Mouse (Mus musculus): ENCODE measurements around the gene Kcnk1.

Gene Kcnk1

DNA sequence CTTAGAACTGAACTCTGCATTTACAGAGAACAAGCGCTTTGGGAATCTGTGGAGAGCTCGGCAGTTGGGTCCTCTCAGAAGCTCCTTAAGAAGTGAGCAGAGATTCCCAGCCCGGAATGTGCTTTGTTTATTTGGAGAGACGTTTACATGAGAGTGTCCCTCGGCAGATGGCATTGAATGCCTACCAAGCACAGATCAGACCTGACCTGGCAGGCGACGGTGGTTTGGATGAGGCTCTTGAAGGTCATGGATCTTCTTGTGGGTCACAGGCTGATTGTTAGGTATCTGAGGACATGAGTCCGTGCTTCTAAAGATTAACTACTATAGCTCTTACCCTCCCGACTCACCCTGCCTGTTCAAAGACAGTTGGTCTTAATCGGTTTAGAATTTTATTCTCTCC, 67.9 kb downstream of the Kcnk1 start:
- DNase-seq: no peak

DNA sequence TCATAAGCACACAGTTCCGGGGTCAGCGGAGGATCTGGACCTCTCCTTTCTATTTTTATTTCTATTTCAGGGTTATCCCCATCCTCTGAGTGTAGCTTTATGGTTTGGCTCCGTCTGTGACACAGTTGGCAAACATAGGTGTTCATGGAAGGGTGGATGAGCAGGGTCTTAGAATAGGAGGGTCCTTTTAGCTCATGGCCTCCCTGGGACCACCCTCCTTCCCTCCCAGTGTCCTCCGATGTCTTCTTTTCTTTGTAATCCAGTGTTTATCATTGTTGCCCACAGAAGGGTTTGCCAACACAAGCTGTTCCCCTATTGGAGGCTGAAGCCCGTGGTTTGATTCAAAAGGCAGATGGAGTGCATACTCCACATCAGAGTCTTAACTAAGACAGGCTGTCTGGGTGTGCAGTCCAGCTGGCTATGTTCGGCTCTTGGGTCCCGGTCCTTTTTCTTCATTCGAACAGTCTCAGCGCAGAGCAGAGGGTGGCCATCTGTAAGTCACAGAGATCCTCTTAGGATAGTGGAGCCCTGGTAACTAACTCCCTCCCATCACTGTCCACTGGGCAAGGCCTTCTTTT, 69.0 kb downstream of the Kcnk1 start:
- peak in 1 of 2 experiments; percentile 12 for DNase-seq

- DNase-seq: no peak
Observed at GRCm38 (mm10) chr8:126064587-126065145, 69.7 kb downstream of the Kcnk1 start.

DNA sequence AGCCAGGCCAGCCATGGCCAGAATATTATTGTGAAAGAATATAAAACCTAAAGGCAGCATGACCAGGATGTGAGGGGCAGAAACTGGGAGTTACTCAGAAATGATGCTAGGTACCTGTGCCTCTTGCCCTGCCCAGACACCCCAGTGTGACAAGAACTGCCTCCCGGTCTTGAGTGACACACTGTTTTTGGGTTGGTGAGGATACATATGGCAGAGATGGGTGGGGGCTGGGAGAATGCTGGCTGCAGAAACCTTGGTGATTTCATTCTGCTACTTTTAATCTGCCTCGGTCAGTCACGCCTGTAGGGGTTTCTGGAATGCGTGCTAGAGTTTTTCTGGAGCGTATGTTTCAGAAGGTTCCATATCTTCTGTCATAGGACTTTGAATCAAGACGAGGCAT, 72.3 kb downstream of the Kcnk1 start:
- DNase-seq: no peak

- no peak for DNase-seq
Observed at GRCm38 (mm10) chr8:126068136-126068535, 73.2 kb downstream of the Kcnk1 start.

DNA sequence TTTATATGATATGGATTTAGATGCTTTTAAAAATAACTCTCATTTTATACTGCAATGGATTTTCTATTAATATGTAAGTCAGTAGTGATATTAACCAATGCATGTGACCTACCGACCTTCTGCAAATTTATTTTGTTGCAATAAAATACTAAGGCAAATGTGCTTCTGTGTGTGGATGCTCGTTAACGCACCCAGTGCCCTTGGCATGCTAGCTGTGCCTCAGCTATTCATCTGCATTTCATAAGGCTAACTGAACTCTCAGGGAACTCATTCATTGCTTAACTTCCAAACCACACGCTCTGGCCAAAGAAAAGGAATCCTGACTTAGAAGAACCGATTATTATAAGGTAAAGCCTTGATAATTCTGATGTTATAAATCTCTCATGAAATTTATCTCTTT, 77.7 kb downstream of the Kcnk1 start:
- DNase-seq: no peak

- no peak for DNase-seq
Observed at GRCm38 (mm10) chr8:126073141-126073740, 78.3 kb downstream of the Kcnk1 start.

DNA sequence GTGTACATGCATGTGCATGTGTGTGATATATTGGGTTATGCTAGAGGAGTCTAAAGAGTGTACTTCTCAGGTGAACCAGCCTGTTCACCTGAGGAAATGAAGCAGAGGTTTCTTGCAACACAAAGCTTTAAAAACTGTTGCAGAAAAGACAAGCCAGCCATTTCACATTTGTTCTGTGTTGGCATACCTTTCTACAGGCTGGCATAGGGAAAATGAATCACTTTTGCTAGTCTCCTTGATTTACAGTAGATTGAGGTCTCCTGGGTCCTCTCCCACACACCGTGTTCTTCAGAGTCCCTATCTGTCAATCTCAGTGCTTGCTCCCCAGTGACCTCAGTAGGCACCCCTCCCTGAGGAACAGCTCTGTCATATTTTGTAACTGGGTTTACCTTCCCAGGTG, 79.1 kb downstream of the Kcnk1 start:
- DNase-seq: no peak

DNA sequence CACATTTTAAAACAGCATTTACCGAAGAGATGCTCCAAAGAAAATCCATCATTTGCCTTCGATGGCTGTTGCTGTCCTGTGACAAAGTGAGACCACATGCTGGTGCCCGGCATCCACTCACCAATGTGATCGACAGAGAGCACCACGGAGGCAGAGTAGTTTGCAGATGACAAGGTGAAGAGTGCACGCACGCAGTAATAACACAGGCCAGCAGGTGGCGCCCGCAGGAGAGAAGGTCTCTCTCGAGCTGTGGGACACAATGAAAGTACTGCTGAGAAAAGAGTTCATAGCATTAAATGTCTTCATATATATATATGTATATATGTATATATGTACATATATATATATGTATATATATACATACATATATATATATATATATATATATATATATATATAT, 80.4 kb downstream of the Kcnk1 start:
- peak; percentile 89 to 92 for DNase-seq
